23 mouse cellular contexts compared by ENCODE assay signal in the genomic region with DNA sequence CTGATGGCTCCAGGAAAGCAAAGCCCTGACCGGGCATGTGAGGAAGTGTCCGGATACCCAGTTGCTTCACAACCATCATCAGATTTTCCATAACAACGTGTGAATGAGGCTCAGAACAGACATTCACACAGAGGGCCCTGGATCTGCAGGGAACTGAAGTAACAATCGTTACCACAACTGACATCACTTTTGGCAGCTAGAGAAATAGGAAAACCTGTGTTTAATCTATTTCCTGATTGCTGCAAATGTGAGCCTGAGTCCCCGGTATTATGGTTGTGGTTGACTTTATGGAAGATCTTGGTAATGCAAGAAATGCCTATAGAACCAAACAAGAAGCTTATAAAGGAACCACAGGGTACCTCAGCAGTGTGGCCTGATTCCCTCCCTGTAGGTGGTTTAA. TPM values are rescaled to one million over a fixed set of nuclear protein-coding genes. Genes with fewer than 3 reads are reported as not detected.
DNase-seq lines count a peak whose midpoint lies in the region; ATAC-seq and TF ChIP-seq lines count a peak whose summit lies in the region.
"Had no signal": no experiment of that assay in that cellular context is flagged by ENCODE, and none has a peak within 500 bp of the region (broad histone marks: within the 10 kb centered on the region; RNA-seq: fewer than 3 reads in every experiment).

No protein-coding gene starts in this region.

- no peak overlapping the region for H3K4me3 ChIP-seq in embryonic facial prominence, embryonic 13.5 days
- no peak overlapping the region for H3K4me3 ChIP-seq in embryonic facial prominence, embryonic 10.5 days
- no peak overlapping the region for H3K4me3 ChIP-seq in limb, embryonic 13.5 days
- H3K4me3 ChIP-seq in limb, embryonic 10.5 days, result no peak overlapping the region
- no peak overlapping the region for H3K4me3 ChIP-seq in limb, embryonic 14.5 days (replicated peaks; ENCODE audit: low read length)
- H3K4me3 ChIP-seq: forebrain, embryonic 12.5 days; heart, embryonic 15.5 days; hindbrain, embryonic 12.5 days had no signal

- H3K9me3 ChIP-seq in embryonic facial prominence, embryonic 13.5 days, result no peaks in the 10 kb centered on the region
- H3K9me3 ChIP-seq in embryonic facial prominence, embryonic 10.5 days, result no peaks in the 10 kb centered on the region
- H3K9me3 ChIP-seq in limb, embryonic 13.5 days, result no peaks in the 10 kb centered on the region
- H3K9me3 ChIP-seq in limb, embryonic 10.5 days (replicated peaks), result no peaks in the 10 kb centered on the region
- no peaks in the 10 kb centered on the region for H3K9me3 ChIP-seq in limb, embryonic 14.5 days (ENCODE audit: control insufficient read depth, low read length)
- H3K9me3 ChIP-seq: forebrain, embryonic 12.5 days; heart, embryonic 15.5 days; hindbrain, embryonic 12.5 days had no signal

- no peak for DNase-seq in embryonic facial prominence, embryonic 10.5 days (ENCODE audit: low spot score)
- no peak for DNase-seq in limb, embryonic 10.5 days (ENCODE audit: low spot score)
- peak; percentile 21 for DNase-seq in 416B (ENCODE audit: low read depth)
- DNase-seq in limb, embryonic 14.5 days (ENCODE audit: low spot score), result peak; percentile 60
- no peak for DNase-seq in layer of hippocampus, adult 18-20 months (ENCODE audit: low spot score in 2 of 2)
- DNase-seq in kidney, adult 11 months, result no peak
- DNase-seq: adrenal gland, adult 2 months; adrenal gland, postnatal 25 days; cerebellum, adult 18-20 months; cerebellum, postnatal 10 days; forebrain, postnatal 0 days; gastrocnemius, postnatal 36 days; heart, postnatal 36 days had no signal

- no peak overlapping the region for H3K9ac ChIP-seq in embryonic facial prominence, embryonic 13.5 days
- no peak overlapping the region for H3K9ac ChIP-seq in limb, embryonic 13.5 days
- no peak overlapping the region for H3K9ac ChIP-seq in limb, embryonic 14.5 days (ENCODE audit: low read depth, low read length, severe bottlenecking)
- H3K9ac ChIP-seq: forebrain, embryonic 12.5 days; forebrain, postnatal 0 days; heart, embryonic 15.5 days; hindbrain, embryonic 12.5 days had no signal

- H3K4me1 ChIP-seq in embryonic facial prominence, embryonic 13.5 days, result peaks cover 22% of the 10 kb centered on the region
- peaks cover 11% of the 10 kb centered on the region for H3K4me1 ChIP-seq in embryonic facial prominence, embryonic 10.5 days
- peaks cover 12% of the 10 kb centered on the region; the same call in 1 of the 2 replicates for H3K4me1 ChIP-seq in limb, embryonic 13.5 days
- peaks cover 5% of the 10 kb centered on the region for H3K4me1 ChIP-seq in limb, embryonic 10.5 days
- H3K4me1 ChIP-seq in limb, embryonic 14.5 days (ENCODE audit: control insufficient read depth, insufficient read depth, low read length), result peaks cover 7% of the 10 kb centered on the region; the same call in 1 of the 2 replicates

- no peak for ATAC-seq in embryonic facial prominence, embryonic 13.5 days (ENCODE audit: insufficient number of reproducible peaks, insufficient read depth, low FRiP score, low TSS enrichment, low read depth)
- peak; percentile 28; the same call in 1 of the 2 replicates for ATAC-seq in limb, embryonic 13.5 days (ENCODE audit: low FRiP score, low read depth)
- ATAC-seq in limb, embryonic 14.5 days (ENCODE audit: low FRiP score, low read depth), result peak; percentile 31; the same call in 1 of the 2 replicates
- ATAC-seq: forebrain, postnatal 0 days; hindbrain, embryonic 16.5 days; inflammation-experienced regulatory T-cells, adult 6 months; Patski had no signal

- 66% methylated on average over 5 of the region's 5 CpGs for WGBS in embryonic facial prominence, embryonic 13.5 days
- 91% methylated on average over 5 of the region's 5 CpGs for WGBS in embryonic facial prominence, embryonic 10.5 days
- WGBS in limb, embryonic 13.5 days, result 52% methylated on average over 5 of the region's 5 CpGs
- WGBS in limb, embryonic 10.5 days, result 85% methylated on average over 5 of the region's 5 CpGs
- WGBS in limb, embryonic 14.5 days, result 41% methylated on average over 5 of the region's 5 CpGs

- H3K27ac ChIP-seq in embryonic facial prominence, embryonic 13.5 days, result peak overlapping the region; percentile 19; the same call in 1 of the 2 replicates
- no peak overlapping the region for H3K27ac ChIP-seq in embryonic facial prominence, embryonic 10.5 days (replicated peaks)
- no peak overlapping the region for H3K27ac ChIP-seq in limb, embryonic 13.5 days
- H3K27ac ChIP-seq in limb, embryonic 10.5 days, result no peak overlapping the region
- H3K27ac ChIP-seq in limb, embryonic 14.5 days (replicated peaks; ENCODE audit: low read depth, low read length), result no peak overlapping the region; the same call in 1 of the 2 replicates
- H3K27ac ChIP-seq: forebrain, embryonic 12.5 days; heart, embryonic 15.5 days; hindbrain, embryonic 12.5 days had no signal

- H3K4me2 ChIP-seq in embryonic facial prominence, embryonic 13.5 days, result no peak overlapping the region
- no peak overlapping the region for H3K4me2 ChIP-seq in limb, embryonic 13.5 days (replicated peaks)
- H3K4me2 ChIP-seq in limb, embryonic 14.5 days (replicated peaks; ENCODE audit: low read depth, low read length, severe bottlenecking), result no peak overlapping the region
- H3K4me2 ChIP-seq: forebrain, embryonic 12.5 days; heart, embryonic 15.5 days; hindbrain, embryonic 12.5 days had no signal

- no peak for TF ChIP-seq POLR2A in limb, embryonic 14.5 days (IDR thresholded peaks at IDR 0.05; ENCODE audit: borderline replicate concordance, extremely low read depth, insufficient read depth, insufficient read length)

- no peaks in the 10 kb centered on the region for H3K27me3 ChIP-seq in embryonic facial prominence, embryonic 13.5 days
- no peaks in the 10 kb centered on the region for H3K27me3 ChIP-seq in embryonic facial prominence, embryonic 10.5 days (replicated peaks; ENCODE audit: low read depth, poor library complexity, severe bottlenecking)
- no peaks in the 10 kb centered on the region for H3K27me3 ChIP-seq in limb, embryonic 13.5 days
- no peaks in the 10 kb centered on the region for H3K27me3 ChIP-seq in limb, embryonic 10.5 days (ENCODE audit: low read depth, poor library complexity, severe bottlenecking)
- H3K27me3 ChIP-seq in limb, embryonic 14.5 days (ENCODE audit: control insufficient read depth, insufficient read depth, low read length), result no peaks in the 10 kb centered on the region
- H3K27me3 ChIP-seq: forebrain, embryonic 12.5 days; heart, embryonic 15.5 days; hindbrain, embryonic 12.5 days; Patski had no signal

- H3K36me3 ChIP-seq in embryonic facial prominence, embryonic 13.5 days, result peaks cover 7% of the 10 kb centered on the region; the same call in 1 of the 2 replicates
- H3K36me3 ChIP-seq in embryonic facial prominence, embryonic 10.5 days (replicated peaks), result peaks cover 6% of the 10 kb centered on the region; the same call in 1 of the 2 replicates
- H3K36me3 ChIP-seq in limb, embryonic 13.5 days, result peaks cover 3% of the 10 kb centered on the region; the same call in 1 of the 2 replicates
- H3K36me3 ChIP-seq in limb, embryonic 10.5 days, result 0 out of 2 replicates have a peak, but pooled peaks cover 6% of the 10 kb centered on the region
- H3K36me3 ChIP-seq in limb, embryonic 14.5 days (ENCODE audit: control insufficient read depth, insufficient read depth, low read length), result peaks cover 5% of the 10 kb centered on the region
- H3K36me3 ChIP-seq: heart, embryonic 15.5 days; hindbrain, embryonic 12.5 days had no signal

RNA-seq across cellular contexts. Expression of gene Gm9747, which starts 12.1 kb away (rescaled TPM):
- polyA plus RNA-seq in embryonic facial prominence, embryonic 13.5 days (2015; fragmentation: Nextera tagmentation; extraction: Ambion mirVana), result 25.5 and 29.0 TPM in 2 replicates
- polyA plus RNA-seq in embryonic facial prominence, embryonic 10.5 days (2016; fragmentation: Nextera tagmentation; extraction: Ambion mirVana), result 18.7 and 24.9 TPM in 2 replicates
- polyA plus RNA-seq in limb, embryonic 13.5 days (2015; fragmentation: Nextera tagmentation; extraction: Ambion mirVana), result 32.1 and 34.9 TPM in 2 replicates
- polyA plus RNA-seq in limb, embryonic 10.5 days (2016; fragmentation: Nextera tagmentation; extraction: Ambion mirVana), result 15.4 and 24.6 TPM in 2 replicates
- 0.15 and 0.19 TPM in 2 replicates for polyA plus RNA-seq in limb, embryonic 14.5 days (2012; rRNA removed)
- 44.9 and 45.2 TPM in 2 replicates for polyA plus RNA-seq in limb, embryonic 14.5 days (2014; fragmentation: Nextera tagmentation; extraction: Ambion mirVana)
- total RNA-seq in layer of hippocampus, adult 18-20 months (2021), result not detected
- total RNA-seq: adrenal gland, adult 2 months; adrenal gland, postnatal 25 days; forebrain, postnatal 0 days; gastrocnemius, adult 18-20 months; gastrocnemius, postnatal 36 days; heart, postnatal 36 days; MEL had no signal
- polyA plus RNA-seq: adrenal gland, adult 2 months; inflammation-experienced regulatory T-cells, adult 6 months had no signal

RNA-seq across cellular contexts. Expression of gene Irs1, which starts 46.2 kb away (rescaled TPM):
- polyA plus RNA-seq in embryonic facial prominence, embryonic 13.5 days (2015; fragmentation: Nextera tagmentation; extraction: Ambion mirVana), result 9.2 and 9.5 TPM in 2 replicates
- 7.9 and 8.9 TPM in 2 replicates for polyA plus RNA-seq in embryonic facial prominence, embryonic 10.5 days (2016; fragmentation: Nextera tagmentation; extraction: Ambion mirVana)
- polyA plus RNA-seq in limb, embryonic 13.5 days (2015; fragmentation: Nextera tagmentation; extraction: Ambion mirVana), result 10.7 and 11.8 TPM in 2 replicates
- 5.9 and 8.4 TPM in 2 replicates for polyA plus RNA-seq in limb, embryonic 10.5 days (2016; fragmentation: Nextera tagmentation; extraction: Ambion mirVana)
- polyA plus RNA-seq in limb, embryonic 14.5 days (2012; rRNA removed), result 19.7 and 26.1 TPM in 2 replicates
- 11.8 and 13.8 TPM in 2 replicates for polyA plus RNA-seq in limb, embryonic 14.5 days (2014; fragmentation: Nextera tagmentation; extraction: Ambion mirVana)
- total RNA-seq in layer of hippocampus, adult 18-20 months (2021), result 10 to 100 TPM; 17.5 to 17.9 TPM
- total RNA-seq: MEL had no signal
- polyA plus RNA-seq: inflammation-experienced regulatory T-cells, adult 6 months had no signal

Comparison
In these comparisons a context has a peak if more than half of its experiments do, and no peak if none do; other contexts are left out.
1. DNase-seq: peak in 416B (single experiment) and limb, embryonic 14.5 days (single experiment); none in embryonic facial prominence, embryonic 10.5 days (single experiment), limb, embryonic 10.5 days (single experiment), layer of hippocampus, adult 18-20 months (0 of 2) and kidney, adult 11 months (single experiment).